Comparison of ENCODE assay signal across 22 mouse cellular contexts in genomic region chr17:48447675-48448074, GRCm38 (mm10). TPM values are rescaled to one million over a fixed set of nuclear protein-coding genes. Genes with fewer than 3 reads are reported as not detected.
DNase-seq lines count a peak whose midpoint lies in the region; ATAC-seq and TF ChIP-seq lines count a peak whose summit lies in the region.
"Had no signal": no experiment of that assay in that cellular context is flagged by ENCODE, and none has a peak within 500 bp of the region (broad histone marks: within the 10 kb centered on the region; RNA-seq: fewer than 3 reads in every experiment).

No protein-coding gene starts in this region.

- WGBS in liver, embryonic 11.5 days, result 64% methylated on average over 8 of the region's 8 CpGs
- 74% methylated on average over 8 of the region's 8 CpGs for WGBS in forebrain, postnatal 0 days

- no peak for TF ChIP-seq CTCF in CH12.LX (conservative IDR thresholded peaks at IDR 0.05 in 1 of 2, IDR thresholded peaks at IDR 0.05 in 1 of 2; ENCODE audit: low read depth in 2 of 2, low read length in 2 of 2)
- no peak for TF ChIP-seq CTCF in left cerebral cortex, adult 2 months (IDR thresholded peaks at IDR 0.05)
- no peak for TF ChIP-seq CTCF in forebrain, postnatal 0 days (IDR thresholded peaks at IDR 0.05; ENCODE audit: low read depth)

- no peak for TF ChIP-seq EP300 in CH12.LX (IDR thresholded peaks at IDR 0.05; ENCODE audit: low read length)

- H3K4me1 ChIP-seq in CH12.LX (ENCODE audit: control insufficient read depth in 1 of 2, insufficient read depth in 2 of 2), result peaks cover 3 to 8% of the 10 kb centered on the region in 2 experiments; a peak in 3 of 4 replicates
- H3K4me1 ChIP-seq in liver, embryonic 11.5 days (replicated peaks; ENCODE audit: control insufficient read depth, insufficient read depth, low read length), result peaks cover 26% of the 10 kb centered on the region
- H3K4me1 ChIP-seq in forebrain, postnatal 0 days (ENCODE audit: insufficient read depth), result no peaks in the 10 kb centered on the region
- H3K4me1 ChIP-seq: neural tube, embryonic 12.5 days had no signal

- no peak for TF ChIP-seq RAD21 in CH12.LX (IDR thresholded peaks at IDR 0.05; ENCODE audit: low read depth, low read length)

- H3K9me3 ChIP-seq in CH12.LX (replicated peaks; ENCODE audit: low read length), result no peaks in the 10 kb centered on the region
- no peaks in the 10 kb centered on the region for H3K9me3 ChIP-seq in liver, embryonic 11.5 days (ENCODE audit: control insufficient read depth, low read length)
- H3K9me3 ChIP-seq in forebrain, postnatal 0 days (ENCODE audit: low read length), result no peaks in the 10 kb centered on the region
- H3K9me3 ChIP-seq: forebrain, embryonic 10.5 days; midbrain, embryonic 12.5 days; neural tube, embryonic 12.5 days had no signal

- ATAC-seq in liver, embryonic 11.5 days (replicated peaks; ENCODE audit: low FRiP score), result no peak
- ATAC-seq in megakaryocyte progenitor cell, adult 5-6 weeks (replicated peaks; ENCODE audit: poor library complexity), result peak; percentile 24
- ATAC-seq in frontal cortex, adult (ENCODE audit: low TSS enrichment), result no peak
- no peak for ATAC-seq in forebrain, postnatal 0 days
- ATAC-seq: activated CD4-positive, CD25-positive, alpha-beta regulatory T cell, adult 4 months had no signal

- no peak for TF ChIP-seq POLR2A in CH12.LX (IDR thresholded peaks at IDR 0.05; ENCODE audit: low read depth, low read length)

- H3K36me3 ChIP-seq in CH12.LX (replicated peaks in 1 of 2; ENCODE audit: control insufficient read depth in 1 of 2, insufficient read depth in 1 of 2, low read length in 1 of 2), result no peaks in the 10 kb centered on the region
- no peaks in the 10 kb centered on the region for H3K36me3 ChIP-seq in liver, embryonic 11.5 days (ENCODE audit: control insufficient read depth, insufficient read depth, low read length)
- H3K36me3 ChIP-seq in forebrain, postnatal 0 days (ENCODE audit: insufficient read depth), result no peaks in the 10 kb centered on the region
- H3K36me3 ChIP-seq: forebrain, embryonic 10.5 days; midbrain, embryonic 12.5 days; neural tube, embryonic 12.5 days had no signal

- H3K27me3 ChIP-seq in CH12.LX (replicated peaks), result no peaks in the 10 kb centered on the region
- H3K27me3 ChIP-seq in liver, embryonic 11.5 days (replicated peaks; ENCODE audit: control insufficient read depth, insufficient read depth, low read length), result no peaks in the 10 kb centered on the region
- no peaks in the 10 kb centered on the region for H3K27me3 ChIP-seq in forebrain, postnatal 0 days (ENCODE audit: insufficient read depth, low read length)
- H3K27me3 ChIP-seq: midbrain, embryonic 12.5 days; neural tube, embryonic 12.5 days had no signal

- no peak overlapping the region for H3K27ac ChIP-seq in CH12.LX (ENCODE audit: insufficient read depth, low read depth)
- H3K27ac ChIP-seq in liver, embryonic 11.5 days (ENCODE audit: low read depth, low read length), result peak overlapping the region; percentile 73
- H3K27ac ChIP-seq in left cerebral cortex, adult 2 months, result no peak overlapping the region
- H3K27ac ChIP-seq in forebrain, postnatal 0 days (ENCODE audit: low read depth, low read length), result no peak overlapping the region
- H3K27ac ChIP-seq: forebrain, embryonic 10.5 days; heart, adult 2 months; hindbrain, embryonic 14.5 days; midbrain, embryonic 12.5 days; neural tube, embryonic 12.5 days had no signal

- no peak overlapping the region for H3K4me3 ChIP-seq in CH12.LX (replicated peaks in 1 of 3; ENCODE audit: low read depth in 2 of 3, low read length in 2 of 3, poor library complexity in 1 of 3)
- H3K4me3 ChIP-seq in liver, embryonic 11.5 days (ENCODE audit: low read depth, low read length), result no peak overlapping the region
- H3K4me3 ChIP-seq in left cerebral cortex, adult 2 months, result no peak overlapping the region
- H3K4me3 ChIP-seq in forebrain, postnatal 0 days (ENCODE audit: low read depth, low read length), result no peak overlapping the region
- H3K4me3 ChIP-seq: forebrain, embryonic 10.5 days; heart, adult 2 months; midbrain, embryonic 12.5 days; neural tube, embryonic 12.5 days had no signal

- no peak for DNase-seq in CH12.LX (ENCODE audit: extremely low read depth)
- DNase-seq in c-Kit-positive CD71-positive TER-119-positive erythroid progenitor cells, embryonic 14.5 days (ENCODE audit: low spot score), result peak; percentile 42
- no peak for DNase-seq in liver, embryonic 11.5 days (ENCODE audit: low spot score)
- no peak for DNase-seq in left cerebral cortex, adult 2 months (ENCODE audit: extremely low spot score in 1 of 2, low spot score in 2 of 2)
- DNase-seq in forebrain, postnatal 0 days, result no peak
- DNase-seq: adrenal gland, postnatal 10 days; cerebellum, adult 18-20 months; gastrocnemius, postnatal 10 days; heart, adult 2 months; heart, postnatal 36 days; kidney, adult 8-10 months; kidney, postnatal 25 days; lung, adult 2 months had no signal

- H3K9ac ChIP-seq in CH12.LX (ENCODE audit: insufficient read depth, low read depth), result no peak overlapping the region
- peak overlapping the region; percentile 1; the same call in 1 of the 2 replicates for H3K9ac ChIP-seq in liver, embryonic 11.5 days (ENCODE audit: low read depth, low read length)
- H3K9ac ChIP-seq in forebrain, postnatal 0 days, result no peak overlapping the region
- H3K9ac ChIP-seq: hindbrain, embryonic 14.5 days; midbrain, embryonic 12.5 days; neural tube, embryonic 12.5 days had no signal

- intact Hi-C loops in left cerebral cortex, adult 2 months (cut with DNase I), result no loop called here

- dilution Hi-C loops in CH12.LX (cut with MboI; ENCODE audit: extremely low pct_ligation_motif_present, extremely low pct_unique_long_range_greater_than_20kb, low sequenced_read_pairs), result no loop called here

- H3K4me2 ChIP-seq in CH12.LX (ENCODE audit: insufficient read depth, low read depth, poor library complexity, severe bottlenecking), result no peak overlapping the region
- H3K4me2 ChIP-seq in liver, embryonic 11.5 days, result peak overlapping the region; percentile 61
- no peak overlapping the region for H3K4me2 ChIP-seq in forebrain, postnatal 0 days (ENCODE audit: low read depth)
- H3K4me2 ChIP-seq: hindbrain, embryonic 14.5 days; midbrain, embryonic 12.5 days; neural tube, embryonic 12.5 days had no signal

- no peaks in the 10 kb centered on the region for H3K79me2 ChIP-seq in CH12.LX (replicated peaks; ENCODE audit: control insufficient read depth, extremely low read depth, insufficient read depth, poor library complexity, severe bottlenecking)

- in situ Hi-C loops in CH12.LX (cut with MboI; ENCODE audit: low pct_ligation_motif_present, low pct_unique_long_range_greater_than_20kb, low sequenced_read_pairs), result no loop called here

RNA-seq across cellular contexts. Expression of gene Tspo2, which starts 3.6 kb away (rescaled TPM):
- total RNA-seq in CH12.LX (2012; rRNA removed) (not detected in 2 replicates), CH12.LX (2014; rRNA removed) (not detected in 2 replicates)
- not detected in 2 replicates for polyA plus RNA-seq in CH12.LX (2012; ENCODE audit: insufficient read length, low read depth)
- 68.1 and 68.7 TPM in 2 replicates for polyA plus RNA-seq in liver, embryonic 11.5 days (2014; fragmentation: Nextera tagmentation; extraction: Ambion mirVana)
- total RNA-seq in megakaryocyte progenitor cell, adult 5-6 weeks (2015), result 5.9 and 18.8 TPM in 2 replicates
- 4.2 and 6.8 TPM in 2 replicates for total RNA-seq in megakaryocyte progenitor cell, adult 5-6 weeks (2017)
- total RNA-seq in left cerebral cortex, adult 2 months (2021), result not detected
- total RNA-seq in forebrain, postnatal 0 days (2014; rRNA removed), result 0.31 TPM in 1 of 2 replicates, not detected in the other
- 0.47 and 0.82 TPM in 2 replicates for polyA plus RNA-seq in forebrain, postnatal 0 days (2015; fragmentation: Nextera tagmentation; extraction: Ambion mirVana)
- total RNA-seq: ES-E14; left cerebral cortex, adult 18-20 months had no signal
- polyA plus RNA-seq: forebrain, embryonic 10.5 days had no signal

RNA-seq across cellular contexts. Expression of gene Unc5cl, which starts 7.0 kb away (rescaled TPM):
- total RNA-seq in CH12.LX (2012; rRNA removed) (0.21 and 0.34 TPM in 2 replicates), CH12.LX (2014; rRNA removed) (not detected in 2 replicates)
- polyA plus RNA-seq in CH12.LX (2012; ENCODE audit: insufficient read length, low read depth), result 0.09 TPM in 1 of 2 replicates, not detected in the other
- 1.0 and 2.0 TPM in 2 replicates for polyA plus RNA-seq in liver, embryonic 11.5 days (2014; fragmentation: Nextera tagmentation; extraction: Ambion mirVana)
- 0.42 and 0.66 TPM in 2 replicates for total RNA-seq in megakaryocyte progenitor cell, adult 5-6 weeks (2015)
- 0.79 and 3.6 TPM in 2 replicates for total RNA-seq in megakaryocyte progenitor cell, adult 5-6 weeks (2017)
- under 1 TPM in 1 of 2 experiments, not detected in 1; 0.30 TPM for total RNA-seq in left cerebral cortex, adult 2 months (2021)
- not detected in 2 replicates for total RNA-seq in forebrain, postnatal 0 days (2014; rRNA removed)
- polyA plus RNA-seq in forebrain, postnatal 0 days (2015; fragmentation: Nextera tagmentation; extraction: Ambion mirVana), result 0.14 and 0.56 TPM in 2 replicates
- total RNA-seq: gastrocnemius, postnatal 10 days had no signal
- polyA plus RNA-seq: neural tube, embryonic 12.5 days had no signal

RNA-seq across cellular contexts. Expression of gene Apobec2, which starts 14.9 kb away (rescaled TPM):
- 0.13 TPM in 1 of 2 replicates, not detected in the other for total RNA-seq in CH12.LX (2012; rRNA removed)
- total RNA-seq in CH12.LX (2014; rRNA removed), result 0.21 TPM in 1 of 2 replicates, not detected in the other
- polyA plus RNA-seq in CH12.LX (2012; ENCODE audit: insufficient read length, low read depth), result 0.23 and 0.70 TPM in 2 replicates
- polyA plus RNA-seq in liver, embryonic 11.5 days (2014; fragmentation: Nextera tagmentation; extraction: Ambion mirVana), result 2.5 and 3.0 TPM in 2 replicates
- not detected in 2 replicates for total RNA-seq in megakaryocyte progenitor cell, adult 5-6 weeks (2015)
- total RNA-seq in megakaryocyte progenitor cell, adult 5-6 weeks (2017), result not detected in 2 replicates
- not detected for total RNA-seq in left cerebral cortex, adult 2 months (2021)
- total RNA-seq in forebrain, postnatal 0 days (2014; rRNA removed), result 0.43 and 1.1 TPM in 2 replicates
- 0.23 and 0.50 TPM in 2 replicates for polyA plus RNA-seq in forebrain, postnatal 0 days (2015; fragmentation: Nextera tagmentation; extraction: Ambion mirVana)
- total RNA-seq: left cerebral cortex, adult 18-20 months had no signal

RNA-seq across cellular contexts. Expression of gene Oard1, which starts 37.9 kb away (rescaled TPM):
- 30.0 and 30.6 TPM in 2 replicates for total RNA-seq in CH12.LX (2012; rRNA removed)
- 59.4 and 61.6 TPM in 2 replicates for total RNA-seq in CH12.LX (2014; rRNA removed)
- polyA plus RNA-seq in CH12.LX (2012; ENCODE audit: insufficient read length, low read depth), result 32.6 TPM in 2 replicates
- polyA plus RNA-seq in liver, embryonic 11.5 days (2014; fragmentation: Nextera tagmentation; extraction: Ambion mirVana), result 76.8 and 80.2 TPM in 2 replicates
- total RNA-seq in megakaryocyte progenitor cell, adult 5-6 weeks (2015), result 39.8 and 42.4 TPM in 2 replicates
- 57.9 and 60.9 TPM in 2 replicates for total RNA-seq in megakaryocyte progenitor cell, adult 5-6 weeks (2017)
- 10 to 100 TPM; 10.0 to 10.4 TPM for total RNA-seq in left cerebral cortex, adult 2 months (2021)
- total RNA-seq in forebrain, postnatal 0 days (2014; rRNA removed), result 18.7 and 21.0 TPM in 2 replicates
- 36.0 and 40.0 TPM in 2 replicates for polyA plus RNA-seq in forebrain, postnatal 0 days (2015; fragmentation: Nextera tagmentation; extraction: Ambion mirVana)

RNA-seq across cellular contexts. Expression of gene Nfya, which starts 38.0 kb away (rescaled TPM):
- total RNA-seq in CH12.LX (2012; rRNA removed) (25.2 and 29.3 TPM in 2 replicates), CH12.LX (2014; rRNA removed) (18.6 and 26.9 TPM in 2 replicates)
- polyA plus RNA-seq in CH12.LX (2012; ENCODE audit: insufficient read length, low read depth), result 44.2 and 50.4 TPM in 2 replicates
- 18.7 and 20.4 TPM in 2 replicates for polyA plus RNA-seq in liver, embryonic 11.5 days (2014; fragmentation: Nextera tagmentation; extraction: Ambion mirVana)
- 103 and 105 TPM in 2 replicates for total RNA-seq in megakaryocyte progenitor cell, adult 5-6 weeks (2015)
- total RNA-seq in megakaryocyte progenitor cell, adult 5-6 weeks (2017), result 34.4 and 38.0 TPM in 2 replicates
- 10 to 100 TPM; 24.3 to 24.9 TPM for total RNA-seq in left cerebral cortex, adult 2 months (2021)
- 25.2 and 35.0 TPM in 2 replicates for total RNA-seq in forebrain, postnatal 0 days (2014; rRNA removed)
- 6.3 and 6.6 TPM in 2 replicates for polyA plus RNA-seq in forebrain, postnatal 0 days (2015; fragmentation: Nextera tagmentation; extraction: Ambion mirVana)
